Mouse (Mus musculus) midbrain, embryonic 14.5 days (tissue): ENCODE measurements at regions not wholly inside any gene's neighbourhood (a gene's known extent, or its start where the extent isn't known, plus 50 kb on each side); places are given as distances from the start of the nearest gene placed in this dataset.

Experiments used
- ATAC-seq: fragments of 200-750 bp; cut with Nextera tagmentation; 2 replicates; pipeline ENCODE4 v1.8.0; 2017; ENCODE audit warnings: moderate number of reproducible peaks, moderate library complexity; ENCODE audit not compliant: low FRiP score, low TSS enrichment
- DNase-seq: peaks from one replicate; pipeline ENCODE4 v3.0.0-alpha.2; 2015
- H3K27ac ChIP-seq: fragments of 300-500 bp; sonication (generic); replicated peaks from 2 replicates; pipeline ENCODE4 v1.5.1; 2014; ENCODE audit warnings: mild to moderate bottlenecking, low read depth, low read length, moderate library complexity
- H3K27me3 ChIP-seq: fragments of 300-500 bp; sonication (generic); 2 replicates; pipeline ENCODE4 v1.6.1; 2014; ENCODE audit warnings: low read length, control low read depth, mixed read lengths; ENCODE audit not compliant: control insufficient read depth, insufficient read depth
- H3K36me3 ChIP-seq: fragments of 300-500 bp; sonication (generic); 2 replicates; pipeline ENCODE4 v1.6.1; 2014; ENCODE audit warnings: low read length, control low read depth; ENCODE audit not compliant: control insufficient read depth, insufficient read depth
- H3K4me1 ChIP-seq: fragments of 300-500 bp; sonication (generic); 2 replicates; pipeline ENCODE4 v1.6.1; 2014; ENCODE audit warnings: mild to moderate bottlenecking, antibody characterized with exemption, low read length, control low read depth; ENCODE audit not compliant: control insufficient read depth, insufficient read depth
- H3K4me2 ChIP-seq: fragments of 300-500 bp; sonication (generic); 2 replicates; pipeline ENCODE4 v1.6.1; 2014; ENCODE audit warnings: mild to moderate bottlenecking, low read length, moderate library complexity
- H3K4me3 ChIP-seq: fragments of 300-500 bp; sonication (generic); replicated peaks from 2 replicates; pipeline ENCODE4 v1.5.1; 2014; ENCODE audit warnings: low read depth, low read length
- H3K9ac ChIP-seq: fragments of 300-500 bp; sonication (generic); replicated peaks from 2 replicates; pipeline ENCODE4 v1.6.1; 2014; ENCODE audit warnings: mild to moderate bottlenecking, low read length, moderate library complexity
- H3K9me3 ChIP-seq: fragments of 300-500 bp; sonication (generic); 2 replicates; pipeline ENCODE4 v1.6.1; 2016; ENCODE audit warnings: low read length, control low read depth, mixed read lengths; ENCODE audit not compliant: control insufficient read depth
- WGBS: fragments of 180-500 bp; shearing (Covaris S2); extraction: QIAGEN DNeasy Blood & Tissue Kit; methylation state at CpG from one replicate; pipeline ENCODE4 v1.1.7; 2014; 5-methylcytosine and 5-hydroxymethylcytosine counted together

- H3K36me3 ChIP-seq, result no peaks in the 10 kb centered on the region
- no peak overlapping the region for H3K4me2 ChIP-seq
- H3K4me1 ChIP-seq, result no peaks in the 10 kb centered on the region
- H3K4me3 ChIP-seq, result no peak overlapping the region
- no peaks in the 10 kb centered on the region for H3K9me3 ChIP-seq
- H3K9ac ChIP-seq, result no peak overlapping the region
- no peak overlapping the region for H3K27ac ChIP-seq
- WGBS, result 7% methylated on average over 2 of the region's 2 CpGs
- DNase-seq, result no peak
- no peak for ATAC-seq
- H3K27me3 ChIP-seq, result no peaks in the 10 kb centered on the region
Observed at GRCm38 (mm10) chr17:87558419-87558818, 77.4 kb upstream of the Epcam start.

GRCm38 (mm10) chr17:87559641-87560040 is 76.1 kb upstream of the Epcam start:
- Histone ChIP-seq H3K27ac (no peak overlapping the region), H3K27me3 (no peaks in the 10 kb centered on the region), H3K4me2 (no peak overlapping the region), H3K9ac (no peak overlapping the region), H3K4me1 (no peaks in the 10 kb centered on the region), H3K9me3 (no peaks in the 10 kb centered on the region), H3K36me3 (no peaks in the 10 kb centered on the region), H3K4me3 (no peak overlapping the region)
- 92% methylated on average over 10 of the region's 10 CpGs for WGBS
- ATAC-seq (no peak), DNase-seq (no peak)

GRCm38 (mm10) chr17:87560923-87561322 is 74.9 kb upstream of the Epcam start:
- 90% methylated on average over 7 of the region's 7 CpGs for WGBS
- no peak for DNase-seq

GRCm38 (mm10) chr17:87563375-87563774 is 72.4 kb upstream of the Epcam start:
- no peak for ATAC-seq
- Histone ChIP-seq H3K4me3 (no peak overlapping the region), H3K36me3 (no peaks in the 10 kb centered on the region), H3K9ac (no peak overlapping the region), H3K9me3 (no peaks in the 10 kb centered on the region), H3K27ac (no peak overlapping the region), H3K4me1 (0 out of 2 replicates have a peak, but pooled peaks cover 3% of the 10 kb centered on the region), H3K27me3 (no peaks in the 10 kb centered on the region), H3K4me2 (no peak overlapping the region)
- no peak for DNase-seq
- WGBS, result 90% methylated on average over 5 of the region's 5 CpGs

More at GRCm38 (mm10) chr17:87560923-87561322, 74.9 kb upstream of the Epcam start:
- no peaks in the 10 kb centered on the region for H3K27me3 ChIP-seq
- no peak for ATAC-seq
- no peak overlapping the region for H3K9ac ChIP-seq
- H3K4me3 ChIP-seq, result no peak overlapping the region
- H3K27ac ChIP-seq, result no peak overlapping the region
- H3K4me2 ChIP-seq, result no peak overlapping the region
- no peaks in the 10 kb centered on the region for H3K4me1 ChIP-seq
- H3K9me3 ChIP-seq, result no peaks in the 10 kb centered on the region
- no peaks in the 10 kb centered on the region for H3K36me3 ChIP-seq

- ATAC-seq, result no peak
- Histone ChIP-seq H3K27ac (no peak overlapping the region), H3K4me3 (no peak overlapping the region), H3K9me3 (no peaks in the 10 kb centered on the region), H3K36me3 (no peaks in the 10 kb centered on the region), H3K27me3 (no peaks in the 10 kb centered on the region), H3K4me2 (no peak overlapping the region), H3K9ac (no peak overlapping the region), H3K4me1 (0 out of 2 replicates have a peak, but pooled peaks cover 3% of the 10 kb centered on the region)
- WGBS, result 86% methylated on average over 4 of the region's 4 CpGs
- DNase-seq, result no peak
Observed at GRCm38 (mm10) chr17:87565631-87566030, 70.1 kb upstream of the Epcam start.

GRCm38 (mm10) chr17:87566296-87566695 is 69.5 kb upstream of the Epcam start:
- no peak overlapping the region for H3K4me2 ChIP-seq
- H3K4me3 ChIP-seq, result no peak overlapping the region
- H3K27me3 ChIP-seq, result no peaks in the 10 kb centered on the region
- DNase-seq, result no peak
- WGBS, result 77% methylated on average over 3 of the region's 3 CpGs
- H3K36me3 ChIP-seq, result no peaks in the 10 kb centered on the region
- no peaks in the 10 kb centered on the region for H3K9me3 ChIP-seq
- H3K4me1 ChIP-seq, result 0 out of 2 replicates have a peak, but pooled peaks cover 8% of the 10 kb centered on the region
- no peak for ATAC-seq
- no peak overlapping the region for H3K9ac ChIP-seq
- no peak overlapping the region for H3K27ac ChIP-seq

GRCm38 (mm10) chr17:87566996-87567395 is 68.8 kb upstream of the Epcam start:
- DNase-seq (no peak), ATAC-seq (no peak)
- 44% methylated on average over 9 of the region's 9 CpGs for WGBS
- no peaks in the 10 kb centered on the region for H3K9me3 ChIP-seq
- H3K4me2 ChIP-seq, result no peak overlapping the region
- H3K4me3 ChIP-seq, result no peak overlapping the region
- H3K27ac ChIP-seq, result no peak overlapping the region
- no peak overlapping the region for H3K9ac ChIP-seq
- H3K27me3 ChIP-seq, result no peaks in the 10 kb centered on the region
- no peaks in the 10 kb centered on the region for H3K36me3 ChIP-seq
- 0 out of 2 replicates have a peak, but pooled peaks cover 9% of the 10 kb centered on the region for H3K4me1 ChIP-seq

- ATAC-seq (no peak), DNase-seq (no peak)
- Histone ChIP-seq H3K4me1 (0 out of 2 replicates have a peak, but pooled peaks cover 9% of the 10 kb centered on the region), H3K4me3 (no peak overlapping the region), H3K27me3 (no peaks in the 10 kb centered on the region), H3K27ac (no peak overlapping the region), H3K9ac (no peak overlapping the region), H3K9me3 (no peaks in the 10 kb centered on the region), H3K4me2 (no peak overlapping the region), H3K36me3 (no peaks in the 10 kb centered on the region)
- WGBS, result 57% methylated on average over 2 of the region's 2 CpGs
Observed at GRCm38 (mm10) chr17:87567475-87567874, 68.3 kb upstream of the Epcam start.

- H3K9me3 ChIP-seq, result no peaks in the 10 kb centered on the region
- no peak overlapping the region for H3K9ac ChIP-seq
- H3K27me3 ChIP-seq, result no peaks in the 10 kb centered on the region
- H3K27ac ChIP-seq, result no peak overlapping the region
- WGBS, result 83% methylated on average over 9 of the region's 9 CpGs
- no peaks in the 10 kb centered on the region for H3K36me3 ChIP-seq
- DNase-seq, result no peak
- no peak overlapping the region for H3K4me2 ChIP-seq
- ATAC-seq, result no peak
- 0 out of 2 replicates have a peak, but pooled peaks cover 9% of the 10 kb centered on the region for H3K4me1 ChIP-seq
- no peak overlapping the region for H3K4me3 ChIP-seq
Observed at GRCm38 (mm10) chr17:87569981-87570380, 65.8 kb upstream of the Epcam start.
